Mouse (Mus musculus): ENCODE measurements around the gene Dnmt3l.

DNA sequence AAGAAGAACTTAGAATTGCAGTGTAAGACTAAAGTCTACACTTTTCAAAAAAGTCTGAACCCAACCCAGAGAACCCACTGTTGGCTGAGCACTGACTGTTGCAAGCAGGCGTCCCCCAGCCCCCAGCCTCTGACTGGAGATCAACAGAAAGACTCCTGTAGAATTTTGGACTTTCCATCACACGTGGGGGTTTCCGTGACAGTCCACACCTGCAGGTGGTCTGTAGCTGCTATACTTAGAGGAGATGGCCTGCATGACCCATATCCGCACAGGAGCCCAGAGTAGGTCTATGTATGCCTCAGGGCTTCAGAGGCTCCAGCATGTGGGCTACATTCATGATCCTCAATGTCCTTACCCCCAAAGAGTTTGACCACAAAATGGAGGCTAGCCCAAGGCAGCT lies 4.6 kb downstream of the Dnmt3l start:
- TF ChIP-seq POLR2A (IDR thresholded peaks at IDR 0.05; ENCODE audit: insufficient read depth, low read depth, low read length) (no peak), CTCF (IDR thresholded peaks at IDR 0.05) (no peak)
